Mouse (Mus musculus) adrenal gland, postnatal 25 days (tissue): ENCODE data around the gene Itga1. TPM values are rescaled to one million over a fixed set of nuclear protein-coding genes. Genes with fewer than 3 reads are reported as not detected.

Experiments
- DNase-seq: peaks from one replicate; pipeline ENCODE4 v3.0.0; 2021; ENCODE audit warnings: mixed read lengths
- total RNA-seq: library from RNA; stranded (reverse); gene quantifications from 2 replicates; pipeline ENCODE4 v1.2.3, GENCODE M21; 2021

Itga1 gene
- total RNA-seq, 1 experiment from 2014 or later: 28.9 TPM

- no peak for DNase-seq
Measured at GRCm38 (mm10) chr13:115050660-115051559, 50.9 kb downstream of the Itga1 start.

DNA sequence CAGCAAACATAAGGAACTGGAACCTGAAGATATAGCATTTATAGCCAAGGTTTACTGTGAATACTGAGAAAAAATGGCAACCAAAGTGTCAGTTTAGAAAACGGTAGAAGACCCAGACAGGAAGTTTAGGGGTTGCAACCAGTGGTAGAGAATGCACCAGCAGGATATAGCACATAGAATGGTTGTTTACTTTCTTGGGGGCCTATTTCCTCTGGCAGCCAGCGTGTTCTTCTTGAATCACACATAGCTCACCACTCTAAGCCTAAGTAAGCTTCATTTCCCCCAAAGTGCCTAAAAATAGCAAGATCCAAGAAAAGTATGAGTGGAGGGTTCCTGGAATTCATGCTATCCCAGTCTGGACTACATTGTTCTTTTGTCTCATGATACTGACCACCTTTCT is 59.1 kb downstream of the Itga1 start:
- DNase-seq: no peak

GRCm38 (mm10) chr13:115037304-115037703 is 64.5 kb downstream of the Itga1 start:
- no peak for DNase-seq

DNA sequence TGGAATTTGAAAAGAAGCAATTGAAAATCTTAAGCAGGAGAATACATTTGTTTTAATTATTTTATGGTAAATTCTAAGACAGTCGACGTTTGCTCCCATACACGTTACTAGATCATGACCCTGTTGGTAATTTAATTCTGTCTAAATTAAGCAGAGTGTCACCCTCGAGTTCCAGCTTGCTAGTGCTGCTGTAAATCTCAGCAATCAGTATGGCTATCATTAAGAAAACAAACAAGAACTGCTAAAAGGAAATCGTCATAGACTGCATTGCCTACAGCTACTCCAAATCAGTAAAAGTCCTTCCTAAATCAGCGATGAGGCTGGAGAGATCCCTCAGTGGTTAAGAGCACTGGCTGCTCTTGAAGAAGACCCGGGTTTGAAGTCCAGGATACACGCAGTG is 66.4 kb downstream of the Itga1 start:
- no peak for DNase-seq

DNA sequence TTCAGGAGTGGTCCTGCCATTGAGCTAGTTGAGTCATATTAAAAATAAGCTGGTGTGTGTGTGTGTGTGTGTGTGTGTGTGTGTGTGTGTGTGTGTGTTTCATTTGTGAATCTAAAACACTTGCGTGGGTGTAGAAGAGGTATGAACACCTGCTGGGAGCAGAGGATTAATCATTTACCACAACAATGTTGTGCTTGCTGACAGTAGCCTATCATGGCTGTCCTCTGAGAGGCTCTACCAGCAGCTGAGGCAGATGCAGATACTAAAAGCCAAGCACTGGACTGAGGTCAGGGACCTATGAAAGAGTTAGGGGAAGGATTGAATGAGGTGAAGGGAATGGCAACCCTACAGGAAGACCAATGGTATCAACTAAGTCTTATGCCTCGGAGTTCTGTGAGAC is 68.6 kb downstream of the Itga1 start:
- no peak for DNase-seq

- no peak for DNase-seq
Measured at GRCm38 (mm10) chr13:115031177-115032000, 70.4 kb downstream of the Itga1 start.

GRCm38 (mm10) chr13:115025394-115025793 is 76.4 kb downstream of the Itga1 start:
- DNase-seq: no peak

DNA sequence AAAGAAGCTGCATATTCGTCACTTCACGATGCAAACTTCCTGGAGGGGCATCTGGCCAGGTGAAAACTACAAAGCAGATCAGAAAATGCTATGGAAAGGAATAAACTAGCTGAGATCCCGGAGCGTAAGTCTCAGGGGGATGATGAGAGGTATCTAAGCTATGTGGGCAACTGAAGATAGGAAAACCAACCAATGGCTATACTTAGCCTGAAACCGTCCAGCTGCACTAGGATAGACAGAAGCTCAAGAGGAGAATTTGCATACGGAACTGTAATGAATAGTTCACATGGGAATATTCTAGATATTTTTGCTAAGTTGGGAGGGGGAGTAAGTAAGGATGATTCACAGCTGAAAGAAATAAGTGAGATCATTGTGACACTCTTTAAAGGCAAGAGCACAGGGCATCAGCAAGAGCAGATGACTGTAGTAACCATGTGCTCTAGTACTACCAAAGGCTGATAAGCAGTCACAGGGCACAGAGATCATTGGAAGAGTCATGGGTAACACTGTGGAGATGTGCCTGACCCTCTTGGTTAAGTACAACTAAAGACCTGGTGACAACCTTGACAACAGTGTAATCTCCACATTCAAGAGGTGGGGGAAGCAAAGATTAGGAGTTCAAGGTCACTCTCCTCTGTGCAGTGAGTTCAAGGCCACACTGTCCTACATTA is 79.5 kb downstream of the Itga1 start:
- DNase-seq: no peak

DNA sequence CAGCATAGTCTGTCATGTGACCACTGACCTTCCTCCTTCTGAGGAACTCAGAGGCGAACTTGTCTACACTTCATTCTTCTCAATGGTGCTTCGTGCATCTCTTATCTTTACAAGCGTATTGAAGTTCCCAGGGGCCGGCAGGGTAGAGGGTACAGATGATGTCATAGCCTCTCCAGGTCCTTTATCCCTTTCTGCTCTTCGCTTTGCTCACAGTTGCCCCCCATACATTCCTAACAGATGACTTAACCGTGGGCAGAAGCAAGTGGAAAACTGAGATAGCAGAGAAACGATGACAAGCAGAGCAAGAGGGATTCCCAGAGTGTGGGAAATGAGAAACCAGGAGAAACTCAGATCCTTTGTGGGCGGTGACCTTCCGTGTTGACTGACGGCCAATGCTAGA is 80.4 kb downstream of the Itga1 start:
- DNase-seq: no peak

- DNase-seq: no peak
Measured at GRCm38 (mm10) chr13:115020727-115021126, 81.0 kb downstream of the Itga1 start.

DNA sequence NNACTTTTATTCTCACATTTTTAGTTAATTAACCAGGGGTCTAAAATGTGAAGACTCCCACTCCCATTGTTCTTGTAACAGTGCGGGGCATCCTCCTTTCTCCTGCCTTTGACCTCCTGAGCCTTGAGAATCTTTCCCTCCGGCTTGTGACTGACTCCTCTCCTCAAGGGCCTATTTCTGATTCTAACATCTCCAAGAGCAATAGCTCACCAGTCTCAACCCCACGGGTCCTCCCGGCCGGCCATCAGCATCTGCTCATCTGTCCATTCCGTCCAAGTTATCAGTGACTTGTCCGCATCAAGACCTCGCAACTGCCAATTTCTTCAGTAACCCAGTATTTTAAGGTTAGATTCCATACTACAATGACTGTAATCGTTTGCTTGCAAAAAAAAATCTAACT is 84.2 kb downstream of the Itga1 start:
- no peak for DNase-seq

DNA sequence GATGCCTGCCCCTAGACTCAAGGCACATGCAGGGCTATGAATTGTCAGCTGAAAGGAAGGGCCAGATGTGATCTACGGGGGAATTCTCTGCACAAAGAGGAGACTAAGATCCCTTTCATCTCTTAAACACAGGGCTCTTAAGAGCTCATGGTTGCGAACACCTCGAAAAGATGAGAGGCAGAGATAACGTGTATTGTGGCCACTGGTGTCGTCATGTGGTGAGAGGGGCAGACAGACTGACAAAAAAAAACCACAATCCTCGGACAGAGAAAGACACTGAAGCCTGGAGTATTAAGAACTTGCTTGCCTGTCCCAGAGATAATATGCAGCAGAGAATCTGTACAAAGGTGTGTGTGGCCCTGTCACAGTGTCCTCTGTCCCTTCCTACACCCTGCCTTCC is 90.2 kb downstream of the Itga1 start:
- DNase-seq: no peak

DNA sequence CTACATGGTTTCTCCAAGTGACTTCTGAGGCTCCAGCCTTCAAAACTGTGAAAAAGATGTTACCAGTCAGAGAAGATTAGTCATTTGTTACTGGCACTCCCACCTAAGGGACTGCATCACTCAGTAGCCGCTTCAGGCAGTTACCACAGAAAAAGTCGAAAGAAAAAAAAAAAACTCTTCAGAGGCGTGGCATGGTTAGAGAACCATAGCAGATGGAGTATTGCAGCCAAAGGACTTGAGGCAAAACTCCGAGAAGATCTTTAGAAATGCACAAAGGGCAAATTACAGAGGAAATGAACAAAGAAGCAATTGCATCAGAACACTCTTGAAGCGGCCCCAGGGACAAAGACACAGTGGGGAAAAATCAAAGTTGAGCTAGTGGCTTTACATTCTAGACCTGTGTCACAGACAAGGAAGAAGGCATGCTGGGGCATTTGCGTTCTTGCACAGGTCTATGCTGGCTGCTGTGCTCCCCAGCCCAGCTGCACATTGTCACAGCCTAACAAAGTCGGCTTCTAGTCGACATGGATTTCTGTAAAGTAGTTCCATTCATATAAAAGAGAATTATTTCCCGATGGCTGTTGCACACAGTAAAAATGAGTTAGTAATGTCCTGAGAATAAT is 95.4 kb downstream of the Itga1 start:
- no peak for DNase-seq

GRCm38 (mm10) chr13:115005342-115005741 is 96.4 kb downstream of the Itga1 start:
- DNase-seq: no peak

DNA sequence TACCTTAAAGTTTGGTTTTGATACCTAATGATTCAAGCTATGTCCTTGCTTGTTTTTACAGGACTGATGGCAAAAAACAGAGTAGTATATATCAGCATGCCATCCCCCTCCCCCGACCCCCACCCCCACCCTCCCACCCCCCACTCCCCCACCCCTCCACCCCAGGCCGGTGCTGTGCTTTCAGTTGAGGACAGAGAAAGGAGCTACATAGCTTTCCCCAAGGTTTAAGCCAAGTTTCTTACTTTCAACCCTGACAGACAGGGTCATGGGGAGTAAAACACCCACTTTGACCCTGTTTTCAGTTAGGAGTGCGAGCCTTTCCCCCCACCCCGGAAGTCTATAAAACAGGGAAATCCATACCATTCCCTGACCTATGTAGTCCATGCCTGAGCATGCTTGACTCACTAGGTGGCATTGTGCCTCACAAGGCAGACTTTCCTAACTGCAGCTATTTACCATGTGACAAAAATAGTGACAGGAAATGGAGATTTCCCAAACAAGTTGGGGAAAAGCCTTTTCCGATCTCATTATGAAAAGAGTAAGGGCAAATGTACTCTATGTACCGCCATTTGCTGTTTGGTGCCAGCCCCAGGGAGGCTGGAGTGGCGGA is 98.2 kb downstream of the Itga1 start:
- DNase-seq: no peak

GRCm38 (mm10) chr13:115002837-115003236 is 98.9 kb downstream of the Itga1 start:
- no peak for DNase-seq

GRCm38 (mm10) chr13:115002155-115002554 is 99.6 kb downstream of the Itga1 start:
- no peak for DNase-seq

DNA sequence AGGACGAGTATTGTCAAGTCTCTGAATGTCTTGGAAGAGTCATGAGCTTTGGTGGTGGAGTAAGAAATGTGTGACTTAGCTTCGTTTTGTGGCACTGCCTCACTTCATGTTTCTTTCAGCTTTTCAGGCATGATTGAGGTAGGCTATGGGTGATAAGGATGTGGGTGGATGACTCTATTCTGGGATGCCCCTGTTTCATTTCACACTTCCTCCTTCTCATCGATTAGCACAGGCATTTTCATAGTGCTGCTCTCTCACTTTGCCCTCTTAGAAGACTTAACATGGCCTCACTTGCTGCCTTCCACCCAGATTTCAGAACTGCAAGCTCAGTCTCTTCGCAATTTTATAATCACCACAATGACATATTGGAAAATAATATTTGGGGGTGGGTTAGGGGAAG is 102.2 kb downstream of the Itga1 start:
- DNase-seq: no peak

GRCm38 (mm10) chr13:114998100-114998499 is 103.7 kb downstream of the Itga1 start:
- no peak for DNase-seq

GRCm38 (mm10) chr13:114992260-114993014 is 109.3 kb downstream of the Itga1 start:
- no peak for DNase-seq

DNA sequence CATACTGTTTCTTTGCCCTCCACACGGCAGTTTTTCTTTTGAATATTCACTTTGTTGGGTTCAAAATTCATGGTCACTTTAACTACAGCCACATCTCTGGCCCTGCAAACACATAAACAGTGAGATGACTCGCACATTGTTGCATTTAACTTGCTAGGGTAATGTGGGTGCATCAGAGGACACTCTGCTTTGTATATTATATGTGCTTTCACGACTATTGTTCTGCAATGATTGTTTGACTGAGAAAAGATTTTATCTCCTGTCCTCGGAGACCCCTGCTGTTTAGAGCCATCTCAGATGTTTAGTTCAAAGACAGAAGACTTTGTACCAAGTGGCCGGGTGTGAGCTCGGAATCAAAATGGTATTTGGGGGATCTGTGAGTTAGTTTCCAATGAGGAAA is 114.1 kb downstream of the Itga1 start:
- no peak for DNase-seq
